Mouse (Mus musculus): ENCODE data around the gene Bola1.

Bola1 gene

DNA sequence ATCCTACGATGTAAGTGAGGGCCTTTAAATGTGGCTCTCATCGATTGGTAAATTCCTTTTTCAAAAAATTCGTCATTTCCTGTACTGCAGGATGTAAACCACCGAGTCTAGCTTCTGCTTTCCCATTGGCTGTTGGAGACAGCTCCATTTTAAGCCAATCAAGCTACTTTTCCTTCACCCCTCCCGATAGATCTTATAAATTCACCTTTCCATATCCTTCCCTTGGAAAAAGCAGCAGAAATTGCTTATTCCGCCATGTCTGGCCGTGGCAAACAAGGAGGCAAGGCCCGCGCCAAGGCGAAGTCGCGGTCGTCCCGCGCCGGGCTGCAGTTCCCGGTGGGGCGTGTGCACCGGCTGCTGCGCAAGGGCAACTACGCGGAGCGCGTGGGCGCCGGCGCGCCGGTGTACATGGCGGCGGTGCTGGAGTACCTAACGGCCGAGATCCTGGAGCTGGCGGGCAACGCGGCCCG, at the start of gene Bola1, which contains the start of gene Hist2h2ab:
Bola1 (minus strand) TSS at position 49 of the 470 bp plus-strand sequence.
Hist2h2ab (plus strand) TSS at position 205 of the 470 bp plus-strand sequence.
- DNase-seq, result peak; percentile 86

DNA sequence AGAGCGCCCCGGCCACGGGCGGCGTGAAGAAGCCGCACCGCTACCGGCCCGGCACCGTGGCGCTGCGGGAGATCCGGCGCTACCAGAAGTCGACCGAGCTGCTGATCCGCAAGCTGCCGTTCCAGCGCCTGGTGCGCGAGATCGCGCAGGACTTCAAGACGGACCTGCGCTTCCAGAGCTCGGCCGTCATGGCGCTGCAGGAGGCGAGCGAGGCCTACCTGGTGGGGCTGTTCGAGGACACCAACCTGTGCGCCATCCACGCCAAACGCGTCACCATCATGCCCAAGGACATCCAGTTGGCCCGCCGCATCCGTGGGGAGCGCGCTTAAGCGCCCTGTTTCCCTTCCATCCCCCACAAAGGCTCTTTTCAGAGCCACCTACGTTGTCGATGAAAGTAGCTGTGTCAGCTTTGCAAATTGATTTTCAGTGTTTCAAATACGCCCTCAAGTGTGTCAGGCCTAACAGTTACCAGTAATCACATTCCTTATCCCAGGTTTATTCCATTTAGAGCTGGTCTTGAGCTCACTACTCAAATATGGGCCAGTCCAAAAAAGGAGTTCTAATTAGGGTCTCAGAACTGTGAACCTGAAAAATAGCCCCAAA, 49.4 kb upstream of the Bola1 start:
- DNase-seq, result peak; percentile 33

DNA sequence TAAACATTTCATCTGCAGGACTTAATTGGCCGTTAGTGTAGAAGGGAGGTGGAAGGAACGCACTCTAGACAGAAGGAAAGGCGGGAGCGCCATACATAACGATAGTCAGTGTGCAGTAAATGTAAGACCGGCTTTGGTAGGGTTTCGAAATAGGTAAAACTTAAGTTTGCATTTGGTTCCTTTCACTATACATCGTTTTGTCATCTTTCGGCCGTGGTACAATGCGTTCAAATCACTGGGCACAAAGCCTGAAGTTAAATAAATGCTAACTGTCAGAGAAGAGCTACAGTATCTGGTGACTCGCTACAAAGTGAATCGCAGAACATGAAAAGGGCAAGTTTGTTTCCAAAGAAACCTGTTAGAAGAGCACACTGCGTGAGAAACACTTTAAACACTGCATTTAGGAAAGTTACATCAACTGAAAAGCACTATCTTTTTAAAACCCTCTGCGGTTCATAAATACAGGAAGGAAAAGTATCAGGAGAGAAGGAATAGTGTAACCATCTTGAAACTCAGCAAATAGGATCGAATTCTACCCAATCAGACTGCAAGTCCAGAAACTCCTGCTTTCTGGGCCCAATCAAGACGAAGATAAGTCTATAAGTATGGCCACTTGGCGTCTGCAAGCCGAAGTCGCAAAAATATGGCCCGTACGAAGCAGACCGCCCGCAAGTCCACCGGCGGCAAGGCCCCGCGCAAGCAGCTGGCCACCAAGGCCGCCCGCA, 48.7 kb upstream of the Bola1 start, which contains the start of gene Hist2h3b:
Hist2h3b (plus strand) TSS at position 604 of the 725 bp plus-strand sequence.
- peak; percentile 81 for DNase-seq

DNA sequence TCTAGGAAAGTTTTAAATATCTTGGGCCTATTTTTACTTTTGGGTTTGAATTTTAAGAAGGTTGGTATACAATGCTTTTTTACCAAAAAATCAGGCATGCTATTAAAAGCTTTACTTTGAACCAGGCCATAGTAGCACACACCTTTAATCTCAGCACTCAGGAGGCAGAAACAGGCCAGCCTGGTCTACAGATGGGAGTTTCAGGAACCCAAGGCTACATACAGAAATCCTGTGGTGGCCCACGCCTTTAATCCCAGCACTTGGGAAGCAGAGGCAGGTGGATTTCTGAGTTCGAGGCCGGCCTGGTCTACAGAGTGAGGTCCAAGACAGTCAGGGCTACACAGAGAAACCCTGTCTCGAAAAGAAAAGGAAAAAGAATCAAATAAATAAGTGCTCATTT, 48.0 kb upstream of the Bola1 start:
- DNase-seq, result no peak

DNA sequence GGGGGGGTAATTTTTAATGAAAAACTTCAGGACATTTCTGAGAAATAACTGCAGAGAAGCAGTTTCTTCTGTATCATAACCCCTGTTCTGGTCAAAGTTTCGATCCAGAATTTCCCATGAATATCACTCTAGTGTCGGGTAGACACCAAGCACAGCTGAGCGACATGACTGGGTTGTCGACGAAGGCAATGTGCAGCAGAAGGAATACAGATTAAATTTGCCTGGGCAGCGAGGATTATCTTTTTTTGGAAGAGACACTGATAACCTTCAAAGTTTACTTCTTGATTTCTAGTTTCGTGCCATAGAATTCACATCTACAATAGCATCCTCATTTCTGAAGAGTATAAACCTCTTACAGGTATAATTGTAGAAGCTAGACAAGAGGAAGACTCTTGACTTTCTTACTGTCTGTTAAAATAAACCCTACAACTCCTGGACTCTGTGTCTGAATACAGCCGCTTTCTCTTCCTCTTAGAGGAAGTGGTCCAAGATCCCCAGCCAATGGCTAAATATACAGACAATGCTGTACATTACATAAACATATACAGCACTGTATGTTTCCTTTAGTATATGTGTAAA, 46.7 kb upstream of the Bola1 start:
- DNase-seq, result no peak

DNA sequence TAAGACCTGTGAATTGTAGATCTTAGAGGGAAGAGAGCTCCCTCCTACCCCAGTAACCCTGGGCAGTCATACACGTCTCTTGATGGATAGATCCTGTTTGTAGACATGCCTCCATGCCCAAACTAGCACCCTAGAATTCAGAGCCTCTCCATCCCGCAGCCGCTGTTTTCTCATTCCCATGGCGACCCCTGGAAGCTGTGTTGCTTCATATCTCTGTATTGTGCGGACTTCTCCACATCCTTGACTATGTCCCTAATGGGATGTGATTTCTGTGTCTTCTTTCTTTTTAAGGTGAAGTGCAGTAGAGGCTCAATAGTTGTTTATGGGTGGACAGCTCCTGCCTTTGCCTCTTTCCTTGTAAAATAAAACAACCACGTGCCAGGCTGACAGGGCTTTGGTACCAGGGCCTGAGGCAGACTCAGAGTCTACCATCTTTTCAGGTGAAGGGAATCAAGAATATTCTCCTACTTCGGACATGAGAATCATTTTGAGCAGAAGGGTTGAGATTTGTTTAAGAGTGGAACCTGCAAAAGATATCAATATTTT, 45.0 kb upstream of the Bola1 start:
- no peak for DNase-seq

DNA sequence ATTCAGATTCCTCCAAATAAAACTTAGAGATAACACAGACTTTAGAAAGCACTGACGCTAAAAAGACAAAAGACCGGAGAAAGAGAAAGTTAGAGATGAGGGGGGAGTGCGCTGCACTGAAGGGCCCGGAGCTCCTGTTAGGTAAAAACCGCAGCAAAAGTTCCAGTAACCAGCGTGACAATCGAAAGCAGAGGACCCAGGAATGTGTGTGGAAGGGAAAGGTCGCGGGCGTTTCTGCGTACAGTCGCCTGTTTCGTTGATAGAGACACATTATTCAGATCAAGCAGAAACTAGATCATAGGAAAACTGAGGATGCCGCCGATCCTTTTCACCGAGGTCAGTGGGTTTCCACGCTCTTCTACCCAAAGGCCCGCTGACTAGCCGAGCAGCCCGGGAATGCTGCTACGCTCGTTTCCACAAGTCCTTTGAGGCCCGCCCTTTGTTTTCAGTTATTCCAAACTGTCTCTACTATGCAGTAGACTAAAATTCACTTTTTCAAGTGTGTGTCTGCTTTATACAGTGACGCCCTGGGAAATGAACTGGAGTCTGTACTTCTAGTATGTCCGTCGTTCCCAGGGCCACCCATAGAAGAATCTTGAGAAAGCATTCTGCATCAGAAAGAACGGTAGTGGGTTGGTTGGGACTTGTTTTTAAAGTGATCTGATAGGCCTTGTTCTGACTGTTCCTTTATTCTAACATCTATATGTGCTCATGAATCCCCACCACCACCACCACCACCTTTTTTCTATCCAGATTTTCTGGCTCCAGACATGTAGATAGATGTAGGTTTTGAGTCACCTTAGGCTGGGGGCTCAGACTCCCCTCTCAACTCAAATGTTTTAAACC, 44.3 kb upstream of the Bola1 start:
- DNase-seq, result peak; percentile 73

DNA sequence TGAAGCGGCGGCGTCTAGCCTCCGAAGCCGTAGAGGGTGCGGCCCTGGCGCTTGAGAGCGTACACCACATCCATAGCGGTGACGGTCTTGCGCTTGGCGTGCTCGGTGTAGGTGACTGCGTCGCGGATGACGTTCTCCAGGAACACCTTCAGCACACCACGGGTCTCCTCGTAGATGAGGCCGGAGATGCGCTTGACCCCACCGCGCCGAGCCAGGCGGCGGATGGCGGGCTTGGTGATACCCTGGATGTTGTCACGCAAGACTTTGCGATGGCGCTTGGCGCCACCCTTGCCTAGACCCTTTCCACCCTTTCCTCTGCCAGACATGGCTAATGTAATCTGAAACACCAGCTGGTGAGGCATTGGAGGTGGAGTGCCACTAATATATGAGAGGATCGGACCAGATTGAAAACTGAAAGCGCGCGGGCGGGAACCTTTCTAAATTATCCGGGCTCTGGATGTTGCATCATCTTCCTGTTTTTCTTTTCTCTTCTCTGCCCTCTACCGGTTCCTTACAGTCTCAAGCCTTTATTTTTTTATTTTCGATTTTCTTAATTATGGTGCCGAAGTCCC, 43.6 kb upstream of the Bola1 start, which contains the start of gene Hist2h4:
Hist2h4 (minus strand) TSS at position 333 of the 572 bp plus-strand sequence.
- peak; percentile 97 for DNase-seq

DNA sequence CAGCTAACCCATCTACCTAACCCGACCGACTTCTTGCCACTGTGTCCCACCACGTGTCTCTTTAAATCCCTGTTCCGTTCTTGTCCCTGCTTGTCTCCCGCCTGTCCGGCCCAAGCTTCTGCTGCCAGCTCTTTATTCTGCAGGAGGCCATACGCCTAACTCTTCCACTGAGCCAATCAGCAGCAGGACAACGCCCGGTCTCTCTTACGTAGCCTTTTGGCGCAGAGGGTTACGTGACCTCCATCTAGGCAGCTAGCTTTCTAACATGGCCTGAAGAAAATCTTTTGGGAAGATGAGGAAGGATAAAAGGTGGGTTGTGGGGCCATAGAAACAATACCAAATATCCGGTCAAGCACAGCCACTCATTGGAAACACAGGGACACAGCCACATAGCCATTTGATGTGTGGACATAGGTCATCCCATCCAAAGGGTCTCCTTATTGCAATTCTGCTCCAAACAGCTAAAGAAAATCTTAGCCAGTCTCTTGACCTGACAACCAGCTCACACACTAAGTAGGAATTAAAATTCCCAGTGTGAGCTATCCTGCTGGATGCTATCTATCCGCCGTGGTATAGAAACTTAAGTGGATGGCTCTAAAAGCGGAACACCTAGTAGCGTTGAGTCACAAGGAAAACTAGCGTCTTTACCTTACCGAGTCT, 42.8 kb upstream of the Bola1 start:
- peak; percentile 76 for DNase-seq

DNA sequence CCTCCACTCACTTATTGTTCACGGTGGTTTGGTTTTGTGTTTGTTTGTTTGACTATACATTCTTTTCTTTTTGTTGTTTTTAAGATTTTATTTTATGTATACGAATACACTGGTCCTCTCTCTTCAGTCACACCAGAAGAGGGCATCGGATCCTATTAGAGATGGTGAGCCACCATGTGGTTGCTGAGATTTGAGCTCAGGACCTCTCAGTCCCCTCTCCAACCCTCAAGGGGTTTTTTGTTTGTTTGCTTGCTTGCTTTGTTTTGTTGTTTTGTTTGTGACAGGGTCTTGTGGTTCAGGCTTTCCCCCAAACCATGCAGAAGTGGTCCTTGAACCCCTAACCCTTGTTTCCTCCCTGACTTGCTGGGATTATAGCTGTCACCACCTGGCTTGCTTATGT, 42.1 kb upstream of the Bola1 start:
- DNase-seq, result no peak

DNA sequence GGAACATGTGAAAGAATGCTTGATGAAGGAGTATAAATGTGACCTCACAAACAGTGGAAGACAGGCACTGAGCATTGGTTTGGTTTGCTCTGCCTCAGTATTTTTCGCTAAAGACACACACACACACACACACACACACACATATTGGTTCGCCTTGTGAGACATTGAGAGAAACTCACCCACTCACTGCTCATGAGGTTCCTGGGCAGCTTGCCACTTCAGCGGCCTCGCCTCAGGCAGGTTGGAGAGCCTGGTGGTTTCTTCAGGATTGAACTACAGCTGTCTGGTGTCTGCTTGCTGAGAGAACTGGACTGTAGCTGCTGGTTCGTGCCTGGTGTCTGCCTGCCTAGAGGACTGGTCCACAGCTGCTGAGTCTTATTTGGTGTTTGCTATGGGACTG, 40.7 kb upstream of the Bola1 start:
- DNase-seq, result no peak

DNA sequence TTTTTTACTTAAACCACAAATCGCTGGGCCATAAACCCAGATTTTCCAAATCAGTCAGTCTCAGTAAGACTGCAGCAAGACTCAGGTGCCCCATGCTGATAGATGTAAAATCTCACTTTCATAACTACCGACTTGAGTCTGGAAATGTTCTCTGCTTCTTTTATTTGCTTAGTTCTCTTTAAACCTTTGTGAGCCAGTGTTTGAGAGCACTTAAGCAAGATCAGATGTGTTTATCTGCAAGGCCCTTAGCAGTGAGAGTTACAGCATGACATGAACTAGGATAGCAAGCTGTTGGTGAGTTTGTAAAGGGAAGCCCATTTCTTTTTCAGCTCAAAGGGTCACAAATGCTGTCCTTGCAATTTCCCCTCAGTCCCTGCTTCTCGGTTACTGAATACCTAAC, 37.7 kb upstream of the Bola1 start:
- DNase-seq, result no peak

DNA sequence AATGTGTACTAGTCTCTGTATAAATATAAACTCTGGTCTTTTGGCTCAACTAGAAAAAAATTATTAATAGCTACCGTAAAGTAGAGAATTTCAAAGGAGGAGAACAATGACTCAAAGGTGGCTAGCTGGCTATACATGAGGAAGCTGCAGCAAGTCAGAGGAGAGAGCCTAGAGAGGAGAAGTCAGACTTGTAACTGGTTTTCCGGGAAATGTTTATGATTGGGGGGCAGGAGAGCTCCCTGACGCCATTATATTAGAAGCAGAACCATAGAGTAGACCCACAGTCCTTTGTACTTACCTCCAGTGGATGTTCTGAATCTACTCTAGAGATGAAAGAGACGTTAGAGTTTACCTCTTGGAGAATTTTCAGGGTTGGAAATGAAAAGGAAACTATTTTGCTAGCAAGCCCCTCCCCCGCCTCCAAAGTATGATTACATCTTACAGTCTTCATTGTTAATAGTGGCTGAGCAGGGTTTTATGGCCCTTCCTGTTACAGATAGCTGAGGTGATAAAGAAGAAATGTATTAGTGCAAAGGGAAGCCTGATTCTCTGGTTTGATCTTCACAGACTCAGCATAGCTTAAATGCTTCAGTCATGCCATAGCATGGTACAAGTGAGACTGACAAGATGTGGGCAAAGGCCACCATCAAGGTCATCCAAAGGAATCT, 36.6 kb upstream of the Bola1 start:
- DNase-seq, result no peak

DNA sequence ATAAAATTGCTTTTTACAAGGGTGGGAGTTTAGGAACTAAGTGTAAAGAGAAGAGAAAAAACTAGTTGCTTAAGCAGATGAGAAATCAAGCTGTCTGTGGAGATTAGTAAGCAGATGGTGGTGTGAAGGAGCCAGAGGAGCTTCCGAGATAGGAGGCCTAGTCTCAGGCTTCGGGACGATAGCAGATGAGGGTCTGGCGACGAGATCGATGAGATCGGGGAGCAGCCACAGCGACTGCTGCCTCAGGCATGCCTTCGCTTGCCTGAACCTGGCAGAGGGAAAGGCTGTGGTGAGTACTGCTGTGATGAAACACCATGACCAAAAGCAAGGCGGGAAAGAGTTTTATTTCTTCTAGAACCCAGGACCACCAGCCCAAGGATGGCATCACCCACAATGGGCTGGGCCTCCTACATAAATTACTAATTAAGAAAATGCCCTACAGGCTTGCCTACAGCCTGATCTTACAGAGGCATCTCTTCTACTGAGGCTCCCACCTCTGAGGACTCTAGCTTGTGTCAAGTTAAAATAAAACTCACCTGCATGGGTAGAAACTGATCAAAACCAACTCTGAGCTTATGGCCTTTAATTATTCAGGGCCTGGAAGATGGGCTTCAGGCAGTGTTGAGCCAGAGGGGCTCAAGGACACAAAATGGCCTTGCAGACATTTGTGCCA, 35.3 kb upstream of the Bola1 start:
- no peak for DNase-seq

DNA sequence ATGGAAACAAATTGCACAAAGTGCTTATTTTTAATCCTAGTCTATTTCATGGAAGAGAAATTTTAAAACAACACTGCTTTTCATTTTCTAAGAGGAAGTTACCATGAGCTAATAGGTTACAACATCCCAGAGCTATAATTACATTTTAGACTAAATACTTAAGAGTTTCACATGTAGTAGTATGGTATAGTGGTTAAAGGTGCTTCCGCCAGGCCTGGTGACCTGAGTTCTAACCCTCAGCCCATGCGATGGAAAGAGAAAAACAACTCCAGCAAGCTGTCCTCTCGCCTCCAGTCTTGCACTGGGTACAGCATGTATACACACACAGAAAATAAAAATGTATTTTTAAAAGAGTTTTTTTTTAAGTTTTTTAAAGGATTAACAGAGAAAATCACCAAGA, 32.3 kb upstream of the Bola1 start:
- DNase-seq, result no peak

DNA sequence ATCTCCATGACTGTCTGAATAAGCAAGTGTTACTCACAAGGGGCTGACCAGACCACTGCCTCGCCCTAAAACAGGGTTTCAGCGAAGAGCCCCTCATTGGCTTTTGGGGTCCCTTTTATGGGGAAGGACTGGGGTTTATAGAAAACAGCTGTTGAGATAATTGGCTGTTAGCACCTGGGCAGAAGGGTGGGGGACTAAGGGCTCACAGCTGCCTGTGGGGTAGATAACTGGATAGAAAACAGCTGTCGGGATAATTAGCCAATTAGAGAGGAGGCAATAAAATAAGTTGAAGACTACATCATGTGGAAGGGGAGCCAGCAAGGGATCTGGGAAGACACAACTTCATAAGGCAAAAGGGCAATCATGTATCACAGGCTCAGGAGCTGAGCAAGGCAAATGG, 31.4 kb upstream of the Bola1 start:
- no peak for DNase-seq

DNA sequence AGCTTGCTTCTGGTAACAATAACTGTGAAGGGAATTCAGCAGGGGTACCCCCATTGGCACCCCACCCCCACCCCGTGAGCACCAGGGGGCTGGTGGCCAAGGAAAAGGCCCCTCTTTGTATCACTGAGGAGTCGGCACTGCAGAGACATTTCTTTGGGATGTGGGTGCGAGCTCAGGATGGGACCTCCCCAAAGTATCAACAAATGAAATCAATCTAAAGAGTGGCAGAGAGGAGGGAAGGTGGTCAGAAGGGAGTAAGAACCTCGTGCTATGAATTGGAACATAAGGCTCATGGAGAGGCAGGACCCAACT, 29.5 kb upstream of the Bola1 start:
- DNase-seq, result no peak

DNA sequence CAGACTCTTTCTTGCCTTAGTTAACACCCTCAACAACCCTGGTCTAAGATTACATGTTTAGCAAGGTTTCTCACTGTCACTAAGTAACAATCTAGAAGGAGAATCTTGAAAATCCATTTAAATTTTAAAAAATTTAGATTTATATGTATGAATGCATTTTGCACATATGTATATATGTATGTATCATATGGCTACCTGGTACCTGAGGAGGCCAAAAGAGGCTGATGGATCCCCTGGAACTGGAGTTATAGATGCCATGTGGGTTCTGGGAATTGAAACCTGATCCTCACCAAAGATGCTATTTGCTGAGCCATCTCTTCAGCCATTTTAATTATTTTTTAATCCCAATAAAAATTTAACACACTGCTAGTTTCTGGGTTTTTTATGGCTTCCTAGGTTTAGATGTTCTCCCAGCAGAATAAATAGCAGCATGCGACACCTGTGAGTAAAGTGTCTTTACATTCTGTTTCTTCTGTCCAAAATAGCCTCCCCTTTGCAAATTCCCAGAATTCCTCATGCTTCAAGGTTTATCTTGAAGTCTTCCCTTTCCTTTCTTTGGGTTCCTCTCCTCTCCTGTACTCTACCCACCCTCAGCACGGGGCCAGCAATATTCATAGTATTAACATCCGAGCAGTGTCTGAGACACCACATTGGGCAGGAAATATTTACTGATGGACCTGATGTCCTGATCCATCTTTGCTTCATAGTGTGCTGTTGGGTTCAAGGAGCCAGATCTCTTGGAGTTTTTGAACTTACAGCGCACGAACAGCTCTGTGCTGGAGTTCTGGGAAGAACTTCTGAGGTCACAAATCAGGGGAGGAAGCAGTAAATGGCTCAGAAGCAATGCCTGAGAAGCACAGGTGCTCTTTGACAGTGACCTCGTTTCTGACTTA, 28.9 kb upstream of the Bola1 start:
- no peak for DNase-seq

DNA sequence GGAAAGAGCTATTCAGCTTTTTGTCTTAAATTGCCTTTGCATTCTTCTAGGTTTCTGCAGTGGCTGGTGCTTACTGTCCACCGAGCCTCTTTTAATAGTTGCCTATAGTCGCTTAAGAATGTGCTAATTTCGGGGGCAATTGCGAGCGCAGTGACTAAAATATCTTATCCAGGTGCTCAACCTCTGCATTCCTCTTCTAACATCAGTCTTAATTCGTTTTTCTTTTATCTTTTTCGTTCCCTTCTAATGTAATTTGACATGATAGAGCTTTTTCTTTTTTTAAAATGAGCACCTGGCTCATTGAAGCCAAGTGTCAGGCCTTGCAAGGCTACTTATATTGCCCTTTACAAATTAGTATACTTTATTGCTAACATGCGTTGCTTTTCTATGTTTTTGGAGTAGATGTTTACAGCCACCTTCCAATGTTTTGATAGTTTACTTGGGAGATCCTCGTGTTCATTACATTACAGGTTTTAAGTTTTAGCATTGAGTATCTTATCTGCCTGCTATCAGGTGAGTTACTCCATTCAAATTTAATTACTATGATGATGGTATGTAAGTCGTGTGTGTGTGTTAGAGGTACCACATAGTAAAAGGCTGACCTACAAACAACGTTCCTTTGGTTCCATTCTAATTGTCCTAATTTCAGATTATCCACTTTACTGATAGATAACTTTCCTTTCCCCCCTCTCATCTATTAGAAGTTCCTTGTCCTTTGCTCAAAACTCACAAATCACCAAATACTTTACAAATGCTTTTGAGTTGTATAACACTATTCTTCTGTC, 28.0 kb upstream of the Bola1 start:
- DNase-seq, result no peak

Data from kidney, adult 18-20 months (tissue).